Comparison of ENCODE assay signal across 22 mouse cellular contexts in genomic region chr11:94495415-94495814, GRCm38 (mm10). TPM values are rescaled to one million over a fixed set of nuclear protein-coding genes. Genes with fewer than 3 reads are reported as not detected.
DNase-seq lines count a peak whose midpoint lies in the region; ATAC-seq and TF ChIP-seq lines count a peak whose summit lies in the region.
"Had no signal": no experiment of that assay in that cellular context is flagged by ENCODE, and none has a peak within 500 bp of the region (broad histone marks: within the 10 kb centered on the region; RNA-seq: fewer than 3 reads in every experiment).

No protein-coding gene starts in this region.

- H3K4me1 ChIP-seq in hindbrain, embryonic 16.5 days (ENCODE audit: control insufficient read depth, insufficient read depth, low read depth, low read length), result peaks cover 20% of the 10 kb centered on the region
- H3K4me1 ChIP-seq in hindbrain, postnatal 0 days (ENCODE audit: insufficient read depth, low read length), result peaks cover 26% of the 10 kb centered on the region

- ATAC-seq in hindbrain, embryonic 16.5 days, result no peak
- ATAC-seq in hindbrain, postnatal 0 days, result no peak
- ATAC-seq: liver, embryonic 12.5 days had no signal

- no peak overlapping the region for H3K9ac ChIP-seq in hindbrain, embryonic 16.5 days (ENCODE audit: low read depth, low read length)
- H3K9ac ChIP-seq in hindbrain, postnatal 0 days (replicated peaks; ENCODE audit: low read length), result no peak overlapping the region
- H3K9ac ChIP-seq: hindbrain, embryonic 14.5 days; liver, embryonic 12.5 days had no signal

- no peaks in the 10 kb centered on the region for H3K9me3 ChIP-seq in hindbrain, embryonic 16.5 days (ENCODE audit: control insufficient read depth, low read length)
- no peaks in the 10 kb centered on the region for H3K9me3 ChIP-seq in hindbrain, postnatal 0 days (ENCODE audit: low read length)
- H3K9me3 ChIP-seq: liver, embryonic 12.5 days had no signal

- DNase-seq in adrenal gland, adult 8-10 months, result peak; percentile 81
- DNase-seq in adrenal gland, postnatal 4 days (ENCODE audit: low spot score in 2 of 2), result no peak
- peak; percentile 35 to 54 for DNase-seq in kidney, adult 8-10 months
- DNase-seq in kidney, postnatal 4 days, result no peak
- DNase-seq in lung, adult 18-20 months, result peak; percentile 87 to 91
- peak; percentile 57 to 76 for DNase-seq in lung, postnatal 4 days
- no peak for DNase-seq in hindbrain, postnatal 0 days (ENCODE audit: low spot score)
- DNase-seq: gastrocnemius, postnatal 14 days; kidney, postnatal 10 days; layer of hippocampus, postnatal 36 days; left cerebral cortex, postnatal 4 days; right cerebral cortex, adult 18-20 months; spleen, adult 18-20 months; thymus, postnatal 4 days had no signal

- WGBS in hindbrain, embryonic 16.5 days, result 75% methylated on average over 3 of the region's 3 CpGs
- 76% methylated on average over 3 of the region's 3 CpGs for WGBS in hindbrain, postnatal 0 days

- no peak for TF ChIP-seq CTCF in hindbrain, postnatal 0 days (IDR thresholded peaks at IDR 0.05; ENCODE audit: low read depth)

- H3K4me2 ChIP-seq in hindbrain, embryonic 16.5 days (ENCODE audit: low read length), result no peak overlapping the region
- no peak overlapping the region for H3K4me2 ChIP-seq in hindbrain, postnatal 0 days (ENCODE audit: low read depth, low read length)
- H3K4me2 ChIP-seq: hindbrain, embryonic 14.5 days; liver, embryonic 12.5 days had no signal

- peaks cover 5% of the 10 kb centered on the region for H3K27me3 ChIP-seq in hindbrain, embryonic 16.5 days (replicated peaks; ENCODE audit: control insufficient read depth, insufficient read depth, low read length)
- H3K27me3 ChIP-seq in hindbrain, postnatal 0 days (ENCODE audit: insufficient read depth, low read length), result peaks cover 3% of the 10 kb centered on the region; the same call in 1 of the 2 replicates

- no peak overlapping the region for H3K27ac ChIP-seq in hindbrain, embryonic 16.5 days (ENCODE audit: low read depth, low read length)
- H3K27ac ChIP-seq in hindbrain, postnatal 0 days, result no peak overlapping the region
- H3K27ac ChIP-seq: hindbrain, embryonic 14.5 days; liver, embryonic 12.5 days; stomach, postnatal 0 days had no signal

- H3K4me3 ChIP-seq in hindbrain, embryonic 16.5 days (ENCODE audit: low read length), result no peak overlapping the region
- no peak overlapping the region for H3K4me3 ChIP-seq in hindbrain, postnatal 0 days (ENCODE audit: low read length)
- H3K4me3 ChIP-seq: liver, embryonic 12.5 days had no signal

- no peaks in the 10 kb centered on the region for H3K36me3 ChIP-seq in hindbrain, embryonic 16.5 days (ENCODE audit: control insufficient read depth, insufficient read depth, low read length)
- no peaks in the 10 kb centered on the region for H3K36me3 ChIP-seq in hindbrain, postnatal 0 days (ENCODE audit: insufficient read depth, low read length)
- H3K36me3 ChIP-seq: liver, embryonic 12.5 days had no signal

RNA-seq across cellular contexts. Expression of gene Epn3, which starts 4.4 kb away (rescaled TPM):
- total RNA-seq in adrenal gland, adult 8-10 months (2022), result 10 to 100 TPM; 45.0 to 65.6 (median 56.0) TPM
- 10 to 100 TPM; 10.3 to 13.2 TPM for total RNA-seq in adrenal gland, postnatal 4 days (2021)
- 2.8 and 3.0 TPM in 2 replicates for polyA plus RNA-seq in hindbrain, embryonic 16.5 days (2015; fragmentation: Nextera tagmentation; extraction: Ambion mirVana)
- total RNA-seq in hindbrain, postnatal 0 days (2014; rRNA removed), result 2.7 and 6.2 TPM in 2 replicates
- polyA plus RNA-seq in hindbrain, postnatal 0 days (2015; fragmentation: Nextera tagmentation; extraction: Ambion mirVana), result 3.6 and 3.7 TPM in 2 replicates
- total RNA-seq: common myeloid progenitor, adult 5-6 weeks; megakaryocyte-erythroid progenitor cell, adult 5-6 weeks; monocyte, adult 5-6 weeks had no signal
- polyA plus RNA-seq: liver, embryonic 12.5 days had no signal

RNA-seq across cellular contexts. Expression of gene Spata20, which starts 9.4 kb away (rescaled TPM):
- total RNA-seq in adrenal gland, adult 8-10 months (2022), result not detected
- under 1 TPM in 1 of 2 experiments, not detected in 1; 0.11 TPM for total RNA-seq in adrenal gland, postnatal 4 days (2021)
- polyA plus RNA-seq in hindbrain, embryonic 16.5 days (2015; fragmentation: Nextera tagmentation; extraction: Ambion mirVana), result 0.64 and 0.81 TPM in 2 replicates
- total RNA-seq in hindbrain, postnatal 0 days (2014; rRNA removed), result 1.5 and 11.8 TPM in 2 replicates
- polyA plus RNA-seq in hindbrain, postnatal 0 days (2015; fragmentation: Nextera tagmentation; extraction: Ambion mirVana), result 1.0 and 1.6 TPM in 2 replicates
- total RNA-seq: common myeloid progenitor, adult 5-6 weeks; gastrocnemius, postnatal 14 days; megakaryocyte-erythroid progenitor cell, adult 5-6 weeks; neutrophil, adult 5-6 weeks had no signal
- polyA plus RNA-seq: liver, embryonic 12.5 days had no signal

RNA-seq across cellular contexts. Expression of gene Cacna1g, which starts 21.4 kb away (rescaled TPM):
- total RNA-seq in adrenal gland, adult 8-10 months (2022), result under 1 TPM; 0.14 to 0.73 (median 0.21) TPM
- 10 to 100 TPM in 1 of 2 experiments, 1 to 10 TPM in 1; 8.7 to 12.0 TPM for total RNA-seq in adrenal gland, postnatal 4 days (2021)
- 15.1 and 20.5 TPM in 2 replicates for polyA plus RNA-seq in hindbrain, embryonic 16.5 days (2015; fragmentation: Nextera tagmentation; extraction: Ambion mirVana)
- 87.7 and 90.3 TPM in 2 replicates for total RNA-seq in hindbrain, postnatal 0 days (2014; rRNA removed)
- 10.0 and 10.4 TPM in 2 replicates for polyA plus RNA-seq in hindbrain, postnatal 0 days (2015; fragmentation: Nextera tagmentation; extraction: Ambion mirVana)
- total RNA-seq: common myeloid progenitor, adult 5-6 weeks; monocyte, adult 5-6 weeks; neutrophil, adult 5-6 weeks had no signal

RNA-seq across cellular contexts. Expression of gene Mycbpap, which starts 26.1 kb away (rescaled TPM):
- total RNA-seq in adrenal gland, adult 8-10 months (2022), result 10 to 100 TPM; 10.3 to 17.9 (median 13.4) TPM
- total RNA-seq in adrenal gland, postnatal 4 days (2021), result 10 to 100 TPM in 1 of 2 experiments, 1 to 10 TPM in 1; 4.9 to 12.7 TPM
- polyA plus RNA-seq in hindbrain, embryonic 16.5 days (2015; fragmentation: Nextera tagmentation; extraction: Ambion mirVana), result 3.7 and 5.5 TPM in 2 replicates
- total RNA-seq in hindbrain, postnatal 0 days (2014; rRNA removed), result 2.3 and 4.8 TPM in 2 replicates
- polyA plus RNA-seq in hindbrain, postnatal 0 days (2015; fragmentation: Nextera tagmentation; extraction: Ambion mirVana), result 1.1 and 1.5 TPM in 2 replicates
- total RNA-seq: megakaryocyte-erythroid progenitor cell, adult 5-6 weeks; monocyte, adult 5-6 weeks; neutrophil, adult 5-6 weeks had no signal

RNA-seq across cellular contexts. Expression of gene Rsad1, which starts 53.6 kb away (rescaled TPM):
- total RNA-seq in adrenal gland, adult 8-10 months (2022), result 10 to 100 TPM; 15.3 to 35.4 (median 25.1) TPM
- 10 to 100 TPM; 14.5 to 15.3 TPM for total RNA-seq in adrenal gland, postnatal 4 days (2021)
- 10.0 and 11.7 TPM in 2 replicates for polyA plus RNA-seq in hindbrain, embryonic 16.5 days (2015; fragmentation: Nextera tagmentation; extraction: Ambion mirVana)
- 9.3 and 12.9 TPM in 2 replicates for total RNA-seq in hindbrain, postnatal 0 days (2014; rRNA removed)
- polyA plus RNA-seq in hindbrain, postnatal 0 days (2015; fragmentation: Nextera tagmentation; extraction: Ambion mirVana), result 9.2 and 11.3 TPM in 2 replicates

Comparison
In these comparisons a context has a peak if more than half of its experiments do, and no peak if none do; other contexts are left out.
1. DNase-seq: peak in adrenal gland, adult 8-10 months (single experiment), kidney, adult 8-10 months (2 of 2), lung, adult 18-20 months (2 of 2) and lung, postnatal 4 days (2 of 2); none in adrenal gland, postnatal 4 days (0 of 2), kidney, postnatal 4 days (0 of 2) and hindbrain, postnatal 0 days (single experiment).
2. RNA of gene Cacna1g, which starts 21.4 kb away (total RNA-seq): 87.7 to 90.3 TPM in hindbrain, postnatal 0 days and 8.7 to 12.0 TPM in adrenal gland, postnatal 4 days; 0.14 to 0.73 TPM in adrenal gland, adult 8-10 months; every median in the first group is over 4 times any median in the second.